Mouse (Mus musculus) cortical plate, adult 2 months (tissue): ENCODE results near the gene Sh3rf3.

Experiments used
- CTCF ChIP-seq: fragments of 200-500 bp; IDR thresholded peaks from 2 replicates; pipeline ENCODE4 v1.5.1; 2011; ENCODE audit warnings: mild to moderate bottlenecking, control low read depth, low read length; ENCODE audit not compliant: insufficient read depth; ENCODE audit errors: extremely low read depth
- POLR2A ChIP-seq: fragments of 200-500 bp; IDR thresholded peaks from 2 replicates; pipeline ENCODE4 v1.6.1; 2011; ENCODE audit warnings: mild to moderate bottlenecking, low read length, control low read depth; ENCODE audit not compliant: insufficient read depth; ENCODE audit errors: extremely low read depth

DNA sequence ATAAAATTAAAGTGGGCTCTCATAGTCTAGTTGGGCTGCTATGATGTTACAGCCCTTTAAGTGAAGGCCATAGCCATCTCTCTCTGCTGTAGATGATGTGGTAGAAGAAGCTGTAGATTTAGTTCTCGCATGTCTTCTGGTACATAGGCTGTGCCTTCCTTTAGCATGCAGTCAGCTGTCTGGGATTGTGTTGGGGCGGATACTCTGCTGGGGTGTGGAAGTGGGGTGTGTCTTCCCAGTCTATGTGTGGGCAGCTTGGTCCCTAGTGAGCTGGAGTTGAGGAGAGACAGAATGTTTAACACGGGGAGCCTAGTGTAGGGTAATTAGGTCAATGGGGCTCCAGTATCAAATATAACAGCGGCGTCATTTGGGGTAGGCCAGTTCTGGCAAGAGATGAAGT, 82.3 kb downstream of the Sh3rf3 start:
- TF ChIP-seq POLR2A (no peak), CTCF (no peak)
